In the genomic region with DNA sequence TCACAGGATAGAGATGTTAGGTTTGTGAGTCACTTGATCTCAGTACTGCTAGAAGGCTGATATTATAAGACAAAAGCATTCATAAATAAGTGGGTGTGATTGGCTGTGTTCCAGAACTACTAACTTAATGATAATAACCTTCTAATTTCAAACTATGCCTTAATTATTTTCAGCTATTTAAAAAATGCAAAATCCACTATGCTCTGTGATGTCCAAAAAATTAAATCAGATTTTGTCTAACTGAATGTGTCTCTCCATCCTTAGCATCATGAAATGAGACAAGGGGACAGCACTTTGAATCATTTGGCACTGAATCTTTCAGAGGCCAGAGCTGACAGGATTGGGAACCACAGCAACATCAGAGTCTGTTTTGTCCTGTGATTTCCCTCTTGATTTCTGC, we compare ENCODE assay signal across 18 mouse cellular contexts.
DNase-seq lines count a peak whose midpoint lies in the region; ATAC-seq and TF ChIP-seq lines count a peak whose summit lies in the region.
"Had no signal": no experiment of that assay in that cellular context is flagged by ENCODE, and none has a peak within 500 bp of the region (broad histone marks: within the 10 kb centered on the region; RNA-seq: fewer than 3 reads in every experiment).

No protein-coding gene starts in this region.

- DNase-seq in lung, embryonic 14.5 days: peak; percentile 1
- DNase-seq in lung, postnatal 0 days (ENCODE audit: low spot score): no peak
- peak; percentile 92 for DNase-seq in Muller cell, postnatal 12 days (ENCODE audit: inconsistent ontology term)
- DNase-seq: adrenal gland, adult 8-10 months; adrenal gland, postnatal 14 days; adrenal gland, postnatal 36 days; cerebellum, adult 11-12 months; cerebellum, adult 9-10 months; cerebellum, postnatal 10 days had no signal

- TF ChIP-seq POLR2A in olfactory bulb, adult 2 months (IDR thresholded peaks at IDR 0.05; ENCODE audit: insufficient read depth, low read depth, low read length): no peak

- H3K4me1 ChIP-seq in lung, embryonic 14.5 days (ENCODE audit: insufficient read depth): no peaks in the 10 kb centered on the region
- H3K4me1 ChIP-seq in lung, postnatal 0 days (ENCODE audit: insufficient read depth, low read depth, low read length): no peaks in the 10 kb centered on the region
- peaks cover 9% of the 10 kb centered on the region; the same call in 1 of the 2 replicates for H3K4me1 ChIP-seq in olfactory bulb, adult 2 months (ENCODE audit: control insufficient read depth, insufficient read depth, low read length)
- no peaks in the 10 kb centered on the region for H3K4me1 ChIP-seq in kidney, embryonic 15.5 days
- H3K4me1 ChIP-seq: embryonic facial prominence, embryonic 10.5 days; embryonic facial prominence, embryonic 12.5 days had no signal

- no peak overlapping the region for H3K4me3 ChIP-seq in lung, embryonic 14.5 days (ENCODE audit: low read depth, low read length)
- H3K4me3 ChIP-seq in lung, postnatal 0 days (ENCODE audit: low read depth, low read length): no peak overlapping the region
- H3K4me3 ChIP-seq in olfactory bulb, adult 2 months (ENCODE audit: insufficient read depth, low read depth, low read length): no peak overlapping the region
- no peak overlapping the region for H3K4me3 ChIP-seq in kidney, embryonic 15.5 days (replicated peaks)
- H3K4me3 ChIP-seq: embryonic facial prominence, embryonic 10.5 days; embryonic facial prominence, embryonic 12.5 days; forebrain, embryonic 13.5 days; forebrain, embryonic 15.5 days had no signal

- no peak overlapping the region for H3K4me2 ChIP-seq in lung, embryonic 14.5 days
- H3K4me2 ChIP-seq in lung, postnatal 0 days (replicated peaks; ENCODE audit: low read depth, low read length): no peak overlapping the region
- no peak overlapping the region for H3K4me2 ChIP-seq in kidney, embryonic 15.5 days
- H3K4me2 ChIP-seq: embryonic facial prominence, embryonic 12.5 days; forebrain, embryonic 13.5 days; forebrain, embryonic 15.5 days had no signal

- no peaks in the 10 kb centered on the region for H3K9me3 ChIP-seq in lung, embryonic 14.5 days (ENCODE audit: low read depth, low read length)
- no peaks in the 10 kb centered on the region for H3K9me3 ChIP-seq in lung, postnatal 0 days (ENCODE audit: low read length)
- no peaks in the 10 kb centered on the region for H3K9me3 ChIP-seq in kidney, embryonic 15.5 days (replicated peaks)
- H3K9me3 ChIP-seq: embryonic facial prominence, embryonic 10.5 days; embryonic facial prominence, embryonic 12.5 days; forebrain, embryonic 13.5 days; forebrain, embryonic 15.5 days had no signal

- no peak for ATAC-seq in lung, embryonic 14.5 days (ENCODE audit: insufficient read depth)
- no peak for ATAC-seq in lung, postnatal 0 days
- no peak for ATAC-seq in kidney, embryonic 15.5 days (replicated peaks; ENCODE audit: low FRiP score)
- ATAC-seq: activated CD4-positive, CD25-positive, alpha-beta regulatory T cell, adult 4 months; forebrain, embryonic 13.5 days; forebrain, embryonic 15.5 days; forebrain, postnatal 0 days; Patski had no signal

- TF ChIP-seq EP300 in lung, postnatal 0 days (IDR thresholded peaks at IDR 0.05): no peak

- H3K36me3 ChIP-seq in lung, embryonic 14.5 days (ENCODE audit: insufficient read depth): no peaks in the 10 kb centered on the region
- no peaks in the 10 kb centered on the region for H3K36me3 ChIP-seq in lung, postnatal 0 days (ENCODE audit: insufficient read depth, low read length)
- H3K36me3 ChIP-seq in kidney, embryonic 15.5 days: no peaks in the 10 kb centered on the region
- H3K36me3 ChIP-seq: embryonic facial prominence, embryonic 10.5 days; embryonic facial prominence, embryonic 12.5 days; forebrain, embryonic 15.5 days had no signal

- H3K27me3 ChIP-seq in lung, embryonic 14.5 days (ENCODE audit: insufficient read depth, low read length): no peaks in the 10 kb centered on the region
- no peaks in the 10 kb centered on the region for H3K27me3 ChIP-seq in lung, postnatal 0 days (replicated peaks; ENCODE audit: insufficient read depth, low read length)
- no peaks in the 10 kb centered on the region for H3K27me3 ChIP-seq in kidney, embryonic 15.5 days
- H3K27me3 ChIP-seq: embryonic facial prominence, embryonic 12.5 days; forebrain, embryonic 13.5 days; forebrain, embryonic 15.5 days; Patski had no signal

- no peak overlapping the region for H3K27ac ChIP-seq in lung, embryonic 14.5 days (ENCODE audit: low read depth)
- H3K27ac ChIP-seq in lung, postnatal 0 days (ENCODE audit: low read length): no peak overlapping the region
- H3K27ac ChIP-seq in olfactory bulb, adult 2 months (ENCODE audit: insufficient read depth, low read depth, low read length): peak overlapping the region; percentile 44; the same call in 1 of the 2 replicates
- no peak overlapping the region for H3K27ac ChIP-seq in kidney, embryonic 15.5 days
- H3K27ac ChIP-seq: embryonic facial prominence, embryonic 10.5 days; embryonic facial prominence, embryonic 12.5 days; forebrain, embryonic 13.5 days; forebrain, embryonic 15.5 days had no signal

- no peak overlapping the region for H3K9ac ChIP-seq in lung, embryonic 14.5 days
- H3K9ac ChIP-seq in lung, postnatal 0 days (replicated peaks; ENCODE audit: low read depth): no peak overlapping the region
- no peak overlapping the region for H3K9ac ChIP-seq in kidney, embryonic 15.5 days
- H3K9ac ChIP-seq: embryonic facial prominence, embryonic 12.5 days; forebrain, embryonic 13.5 days; forebrain, embryonic 15.5 days; forebrain, postnatal 0 days had no signal

- TF ChIP-seq CTCF in lung, embryonic 14.5 days (IDR thresholded peaks at IDR 0.05; ENCODE audit: low read depth): no peak
- TF ChIP-seq CTCF in lung, postnatal 0 days (IDR thresholded peaks at IDR 0.05): no peak
- TF ChIP-seq CTCF in olfactory bulb, adult 2 months (IDR thresholded peaks at IDR 0.05; ENCODE audit: insufficient read depth, low read depth, low read length): no peak
